Mouse (Mus musculus) embryonic fibroblast, embryonic 13.5 days (primary cell): Measurements from ENCODE around the gene Anks3. TPM values are rescaled to one million over a fixed set of nuclear protein-coding genes. Genes with fewer than 3 reads are reported as not detected.

ENCODE experiments used
- H3K27ac ChIP-seq: 2 replicates; pipeline ENCODE4 v1.5.1; 2012; ENCODE audit warnings: low read length, control low read depth, inconsistent platforms; ENCODE audit not compliant: insufficient read depth
- H3K4me1 ChIP-seq: 2 replicates; pipeline ENCODE4 v1.6.1; 2011; ENCODE audit warnings: low read length; ENCODE audit not compliant: control insufficient read depth, insufficient read depth
- H3K4me3 ChIP-seq: 2 replicates; pipeline ENCODE4 v1.5.1; 2011; ENCODE audit warnings: mild to moderate bottlenecking, control low read depth, low read length; ENCODE audit not compliant: insufficient read depth
- CTCF ChIP-seq: IDR thresholded peaks from 2 replicates; pipeline ENCODE4 v1.5.1; 2011; ENCODE audit warnings: mild to moderate bottlenecking, control low read depth, low read length, moderate library complexity, borderline replicate concordance; ENCODE audit not compliant: insufficient read depth
- POLR2A ChIP-seq: IDR thresholded peaks from 2 replicates; pipeline ENCODE4 v1.6.1; 2011; ENCODE audit warnings: low read depth, mild to moderate bottlenecking, control low read depth, low read length, moderate library complexity
- polyA plus RNA-seq: library from polyadenylated mRNA; stranded (reverse); fragments of >200 nt; gene quantifications from 2 replicates; pipeline ENCODE4 v1.2.4, GENCODE M21; 2011; ENCODE audit warnings: low read depth; ENCODE audit not compliant: missing spikeins, insufficient read length

Gene Anks3
- polyA plus RNA-seq, 1 experiment: 41.4 TPM

- Histone ChIP-seq H3K4me3 (no peak overlapping the region), H3K4me1 (peaks cover 2% of the 10 kb centered on the region; the same call in 1 of the 2 replicates), H3K27ac (no peak overlapping the region)
- TF ChIP-seq POLR2A (no peak), CTCF (no peak)
These were observed 4.4 kb upstream of the Anks3 start for GRCm38 (mm10) chr16:4968426-4968825.

DNA sequence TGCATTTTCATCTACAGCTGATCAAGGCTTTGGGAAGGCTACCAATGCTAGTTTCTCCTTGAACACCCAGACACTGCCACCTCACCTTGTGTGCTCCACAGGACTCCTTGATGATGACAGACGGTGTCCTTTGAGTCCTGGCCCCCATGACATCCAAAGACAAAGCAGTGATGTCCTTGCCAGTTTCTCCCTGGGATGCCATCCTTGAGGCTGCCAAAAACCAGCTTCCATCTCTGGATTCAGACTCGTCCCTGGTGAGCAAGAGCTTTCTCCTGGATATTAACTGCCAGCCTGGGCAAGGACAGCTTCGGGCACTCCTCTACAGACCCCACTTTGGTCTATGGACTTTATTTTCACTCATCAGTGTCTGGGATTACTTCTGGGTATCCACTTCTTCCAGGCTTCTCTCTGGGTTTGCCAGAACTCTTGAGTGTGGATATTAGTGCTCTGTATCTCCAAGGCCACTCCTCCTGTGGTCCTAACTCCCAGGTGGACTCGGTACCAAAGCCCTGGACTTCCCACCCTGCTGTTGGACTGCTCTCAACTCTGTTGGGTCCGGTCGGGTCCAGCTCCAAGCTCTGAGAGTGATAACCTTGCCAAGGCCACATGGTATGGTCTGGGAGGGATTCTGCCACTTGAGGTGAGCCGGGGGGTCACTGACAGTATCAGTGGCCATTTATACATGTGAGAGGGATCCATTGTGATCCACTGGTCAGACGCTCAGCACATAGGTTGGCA lies 1.6 kb upstream of the Anks3 start:
- Histone ChIP-seq H3K4me1 (peaks cover 5% of the 10 kb centered on the region), H3K4me3 (no peak overlapping the region), H3K27ac (no peak overlapping the region)
- TF ChIP-seq CTCF (no peak), POLR2A (no peak)

GRCm38 (mm10) chr16:4964731-4965391 lies 856 bp upstream of the Anks3 start:
- TF ChIP-seq POLR2A: no peak
- TF ChIP-seq CTCF: no peak
- no peak overlapping the region; the same call in 1 of the 2 replicates for H3K27ac ChIP-seq
- peaks cover 5% of the 10 kb centered on the region for H3K4me1 ChIP-seq
- peak overlapping the region; percentile 94 for H3K4me3 ChIP-seq

DNA sequence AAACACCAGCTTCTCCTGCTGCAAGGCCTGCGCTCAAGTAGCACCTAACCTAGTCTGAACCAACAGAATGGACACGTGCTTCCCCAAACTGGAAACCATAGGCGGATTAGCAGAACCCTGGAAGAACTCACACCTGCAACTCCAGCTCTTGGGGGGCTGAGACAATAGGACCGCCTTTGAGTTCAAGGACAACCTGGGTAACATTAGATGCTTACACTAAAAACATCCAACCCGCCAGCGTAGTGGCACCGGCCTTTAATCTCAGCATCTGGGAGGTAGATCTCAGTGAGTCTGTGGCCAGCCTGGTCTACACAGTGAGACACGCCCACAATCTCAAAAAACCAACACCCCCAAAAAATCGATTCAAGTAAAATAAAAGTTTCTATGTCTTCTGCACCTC lies 659 bp downstream of the Anks3 start:
- H3K4me1 ChIP-seq: peaks cover 5% of the 10 kb centered on the region
- TF ChIP-seq POLR2A (no peak), CTCF (no peak)
- peak overlapping the region; percentile 94 for H3K4me3 ChIP-seq
- no peak overlapping the region for H3K27ac ChIP-seq

GRCm38 (mm10) chr16:4960260-4960659 lies 3.7 kb downstream of the Anks3 start:
- Histone ChIP-seq H3K27ac (no peak overlapping the region), H3K4me1 (peaks cover 3% of the 10 kb centered on the region), H3K4me3 (no peak overlapping the region)
- no peak for TF ChIP-seq POLR2A
- no peak for TF ChIP-seq CTCF

DNA sequence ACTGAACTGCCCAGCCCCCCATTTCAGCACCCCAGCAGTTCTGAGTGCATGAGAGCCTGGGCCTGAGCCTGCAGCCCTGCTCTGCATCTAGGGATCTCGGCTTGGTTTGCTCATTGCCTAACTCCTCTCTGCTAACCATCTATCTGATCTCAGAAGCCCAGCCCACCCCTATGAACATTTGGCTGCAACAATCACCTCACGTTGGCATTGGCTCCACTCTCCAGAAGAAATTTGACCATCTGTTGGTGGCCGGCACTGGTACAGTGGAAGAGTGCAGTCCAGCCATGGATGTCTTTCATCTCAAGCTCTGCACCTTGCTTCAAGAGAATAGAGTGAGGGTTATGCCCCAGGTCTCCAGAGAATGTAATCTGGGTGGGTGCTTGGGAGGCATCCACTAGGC lies 6.6 kb downstream of the Anks3 start:
- TF ChIP-seq POLR2A (no peak), CTCF (no peak)
- no peak overlapping the region for H3K4me3 ChIP-seq
- no peak overlapping the region for H3K27ac ChIP-seq
- no peaks in the 10 kb centered on the region; the same call in 1 of the 2 replicates for H3K4me1 ChIP-seq

DNA sequence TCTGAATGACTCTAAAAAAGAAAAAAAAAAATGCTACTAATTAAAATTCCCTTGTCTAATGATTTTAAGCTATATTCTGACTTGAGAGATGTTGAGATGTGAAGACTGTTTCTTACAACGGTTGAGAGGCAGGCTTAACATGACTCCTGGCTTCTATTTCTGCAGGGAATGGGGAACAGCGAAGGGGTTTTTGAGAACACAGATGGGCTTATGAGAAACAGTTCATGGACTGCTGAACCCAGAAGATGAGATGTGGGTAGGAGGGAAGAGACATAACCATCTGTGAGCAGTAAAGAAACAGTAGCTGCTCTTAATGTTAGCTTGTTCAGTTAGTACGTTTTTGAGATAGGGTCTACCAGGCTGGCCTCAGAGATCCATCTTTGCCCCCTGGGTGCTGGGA lies 7.4 kb downstream of the Anks3 start:
- no peak for TF ChIP-seq CTCF
- TF ChIP-seq POLR2A: no peak
- Histone ChIP-seq H3K4me1 (no peaks in the 10 kb centered on the region), H3K4me3 (no peak overlapping the region), H3K27ac (no peak overlapping the region)

DNA sequence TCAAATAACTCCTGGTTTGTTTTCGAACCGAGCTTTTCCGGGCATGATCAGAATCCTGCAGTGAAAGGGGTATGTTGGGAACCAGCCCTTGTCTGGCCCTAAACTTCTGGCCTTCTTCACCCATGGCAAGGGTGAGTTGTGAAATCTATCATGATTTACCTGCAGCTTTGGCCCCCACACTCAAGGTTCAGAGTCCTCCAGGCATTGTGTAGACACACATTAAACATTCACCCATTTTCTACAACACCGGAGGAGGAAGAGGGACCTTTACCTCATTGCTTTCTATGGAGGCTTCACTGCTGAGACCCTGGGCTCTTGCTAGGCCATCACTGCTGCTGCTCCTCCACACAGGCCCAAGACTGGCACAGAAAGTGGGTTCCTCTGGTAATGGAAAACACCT lies 16.6 kb downstream of the Anks3 start:
- Histone ChIP-seq H3K27ac (no peak overlapping the region), H3K4me1 (no peaks in the 10 kb centered on the region), H3K4me3 (no peak overlapping the region)
- TF ChIP-seq CTCF (no peak), POLR2A (no peak)

GRCm38 (mm10) chr16:4946155-4946554 lies 17.9 kb downstream of the Anks3 start:
- no peak for TF ChIP-seq CTCF
- no peak for TF ChIP-seq POLR2A
- Histone ChIP-seq H3K27ac (no peak overlapping the region), H3K4me1 (no peaks in the 10 kb centered on the region), H3K4me3 (no peak overlapping the region)

DNA sequence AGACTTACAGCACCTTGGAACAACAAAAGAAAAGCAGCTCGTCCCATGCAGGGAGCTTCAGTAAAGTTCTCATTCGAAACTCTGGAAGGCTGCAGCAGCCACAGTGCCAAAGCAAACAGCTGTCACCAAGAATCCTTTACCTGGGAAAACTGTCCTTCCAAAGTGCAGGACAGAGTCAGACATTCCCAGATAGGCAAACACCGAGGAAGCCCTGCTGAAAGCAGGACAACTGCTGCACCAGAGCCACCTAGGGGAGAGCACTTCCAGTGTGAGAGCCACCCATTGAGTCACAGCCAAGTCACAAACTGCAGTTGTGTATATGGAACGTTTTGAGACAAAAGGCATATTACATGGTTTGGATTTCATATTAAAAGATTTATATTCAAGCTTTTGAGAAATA lies 18.6 kb downstream of the Anks3 start:
- TF ChIP-seq CTCF (no peak), POLR2A (no peak)
- H3K4me3 ChIP-seq: no peak overlapping the region
- no peak overlapping the region for H3K27ac ChIP-seq
- H3K4me1 ChIP-seq: no peaks in the 10 kb centered on the region
